ENCODE assay signal across 9 mouse cellular contexts in genomic region chr4:33188781-33189734, GRCm38 (mm10). TPM values are rescaled to one million over a fixed set of nuclear protein-coding genes. Genes with fewer than 3 reads are reported as not detected.
DNase-seq lines count a peak whose midpoint lies in the region; ATAC-seq and TF ChIP-seq lines count a peak whose summit lies in the region.
"Had no signal": no experiment of that assay in that cellular context is flagged by ENCODE, and none has a peak within 500 bp of the region (broad histone marks: within the 10 kb centered on the region; RNA-seq: fewer than 3 reads in every experiment).

No protein-coding gene starts in this region.

- H3K4me3 ChIP-seq in hindbrain, postnatal 0 days (ENCODE audit: low read length): peak overlapping the region; percentile 71
- peak overlapping the region; percentile 66 for H3K4me3 ChIP-seq in left cerebral cortex, adult 2 months

- peak overlapping the region; percentile 97 for H3K27ac ChIP-seq in hindbrain, postnatal 0 days
- peak overlapping the region; percentile 81 for H3K27ac ChIP-seq in left cerebral cortex, adult 2 months

- TF ChIP-seq CTCF in hindbrain, postnatal 0 days (IDR thresholded peaks at IDR 0.05; ENCODE audit: low read depth): peak; percentile 27; the same call in 1 of the 2 replicates
- TF ChIP-seq CTCF in left cerebral cortex, adult 2 months (IDR thresholded peaks at IDR 0.05): peak; percentile 21

- intact Hi-C loops in left cerebral cortex, adult 2 months (cut with DNase I): loop anchor here (1.0 kb wide), 1 partner anchor 59 kb away; no protein-coding TSS in a partner anchor

- no peaks in the 10 kb centered on the region for H3K27me3 ChIP-seq in hindbrain, postnatal 0 days (ENCODE audit: insufficient read depth, low read length)

- DNase-seq in ZHBTc4 (ENCODE audit: low read depth, low spot score): peak; percentile 92
- DNase-seq in embryo, embryonic 10.5 days (ENCODE audit: low spot score): peak; percentile 82
- DNase-seq in gastrocnemius, adult 8-10 months (ENCODE audit: low spot score in 2 of 2): peak; percentile 89 to 92
- DNase-seq in hindbrain, postnatal 0 days (ENCODE audit: low spot score): peak; percentile 97
- peak; percentile 79 to 83 for DNase-seq in left cerebral cortex, adult 2 months (ENCODE audit: extremely low spot score in 1 of 2, low spot score in 2 of 2)
- DNase-seq in lung, postnatal 4 days: peak; percentile 85 to 91
- DNase-seq in right cerebral cortex, adult 2 months (ENCODE audit: low spot score in 2 of 2): peak; percentile 77 to 88
- DNase-seq in urinary bladder, adult 2 months (ENCODE audit: low spot score): peak; percentile 71

- peak; percentile 96 for ATAC-seq in hindbrain, postnatal 0 days

- 0 out of 2 replicates have a peak, but pooled peaks cover 5% of the 10 kb centered on the region for H3K36me3 ChIP-seq in hindbrain, postnatal 0 days (ENCODE audit: insufficient read depth, low read length)

- peak overlapping the region; percentile 86 for H3K9ac ChIP-seq in hindbrain, postnatal 0 days (replicated peaks; ENCODE audit: low read length)

- 0 out of 2 replicates have a peak, but pooled peaks cover 4% of the 10 kb centered on the region for H3K4me1 ChIP-seq in hindbrain, postnatal 0 days (ENCODE audit: insufficient read depth, low read length)

- under 1% methylated on average over 116 of the region's 123 CpGs for WGBS in hindbrain, postnatal 0 days

- no peaks in the 10 kb centered on the region for H3K9me3 ChIP-seq in hindbrain, postnatal 0 days (ENCODE audit: low read length)

- peak overlapping the region; percentile 71 for H3K4me2 ChIP-seq in hindbrain, postnatal 0 days (ENCODE audit: low read depth, low read length)

RNA-seq across cellular contexts. Expression of gene Pm20d2, which starts 0.5 kb away (rescaled TPM):
- total RNA-seq in gastrocnemius, adult 8-10 months (2022): 10 to 100 TPM; 31.5 to 42.9 (median 34.1) TPM
- total RNA-seq in hindbrain, postnatal 0 days (2014; rRNA removed): 12.1 and 13.2 TPM in 2 replicates
- 3.4 and 3.6 TPM in 2 replicates for polyA plus RNA-seq in hindbrain, postnatal 0 days (2015; fragmentation: Nextera tagmentation; extraction: Ambion mirVana)
- 1 to 10 TPM; 5.5 to 6.3 TPM for total RNA-seq in left cerebral cortex, adult 2 months (2021)
- 2.1 and 2.2 TPM in 2 replicates for polyA plus RNA-seq in urinary bladder, adult 2 months (2012; rRNA removed)

RNA-seq across cellular contexts. Expression of gene Srsf12, which starts 19.7 kb away (rescaled TPM):
- not detected for total RNA-seq in gastrocnemius, adult 8-10 months (2022)
- total RNA-seq in hindbrain, postnatal 0 days (2014; rRNA removed): 53.6 and 56.6 TPM in 2 replicates
- polyA plus RNA-seq in hindbrain, postnatal 0 days (2015; fragmentation: Nextera tagmentation; extraction: Ambion mirVana): 59.5 and 64.9 TPM in 2 replicates
- 10 to 100 TPM; 23.1 to 24.1 TPM for total RNA-seq in left cerebral cortex, adult 2 months (2021)
- polyA plus RNA-seq in urinary bladder, adult 2 months (2012; rRNA removed): 0.04 and 0.18 TPM in 2 replicates
- polyA plus RNA-seq: large intestine, adult 2 months had no signal

RNA-seq across cellular contexts. Expression of gene Gabrr1, which starts 56.7 kb away (rescaled TPM):
- total RNA-seq in gastrocnemius, adult 8-10 months (2022): under 1 TPM in 3 of 4 experiments, not detected in 1; 0.13 to 0.31 (median 0.20) TPM
- total RNA-seq in hindbrain, postnatal 0 days (2014; rRNA removed): 0.21 TPM in 1 of 2 replicates, not detected in the other
- polyA plus RNA-seq in hindbrain, postnatal 0 days (2015; fragmentation: Nextera tagmentation; extraction: Ambion mirVana): 0.37 and 0.61 TPM in 2 replicates
- total RNA-seq in left cerebral cortex, adult 2 months (2021): not detected
- polyA plus RNA-seq in urinary bladder, adult 2 months (2012; rRNA removed): 0.10 TPM in 1 of 2 replicates, not detected in the other

Comparison
In these comparisons a context has a peak if more than half of its experiments do, and no peak if none do; other contexts are left out.
1. Peak in every context shown above with its lines: DNase-seq, ATAC-seq, H3K4me3 ChIP-seq and H3K27ac ChIP-seq.
2. RNA of gene Srsf12, which starts 19.7 kb away (total RNA-seq): 53.6 to 56.6 TPM in hindbrain, postnatal 0 days and 23.1 to 24.1 TPM in left cerebral cortex, adult 2 months; not detected in gastrocnemius, adult 8-10 months; every median in the first group is over 10 times any median in the second.